Mouse (Mus musculus) left cerebral cortex, postnatal 14 days (tissue): ENCODE data around the gene Plekhd1. TPM values are rescaled to one million over a fixed set of nuclear protein-coding genes. Genes with fewer than 3 reads are reported as not detected.
A peak's percentile ranks its signal among the peaks of the same experiment; 100 is the strongest.

Source experiments
- DNase-seq, 2 experiments: peaks; one replicate each; pipeline ENCODE4 v3.0.0; 2021 to 2022; ENCODE audit warnings: low spot score in 2 of 2, mixed read lengths in 1 of 2
- intact Hi-C: fragments of 180-260 bp; cut with DNase I; formaldehyde crosslinking; loops from one replicate; pipeline ENCODE4 v1.15.1; 2025
- total RNA-seq, 2 experiments: library from RNA; stranded (reverse); gene quantifications; 2 replicates each; pipeline ENCODE4 v1.2.3; 2021

Plekhd1 gene
- total RNA-seq, 2 experiments from 2014 or later: 2.8 to 2.9 TPM

GRCm38 (mm10) chr12:80737283-80737600 lies 44.9 kb downstream of the Plekhd1 start:
- DNase-seq: no peak
- intact Hi-C loops: no loop called here

- no peak for DNase-seq
- intact Hi-C loops: no loop called here
These were observed 47.1 kb downstream of the Plekhd1 start for GRCm38 (mm10) chr12:80739482-80739881.

GRCm38 (mm10) chr12:80744614-80745013 lies 52.2 kb downstream of the Plekhd1 start:
- DNase-seq: no peak
- intact Hi-C loops: no loop called here

- peak; percentile 48 to 69 for DNase-seq
- intact Hi-C loops: no loop called here
These were observed 53.8 kb downstream of the Plekhd1 start for GRCm38 (mm10) chr12:80746031-80746813.

- no peak for DNase-seq
- intact Hi-C loops: no loop called here
These were observed 59.2 kb downstream of the Plekhd1 start for GRCm38 (mm10) chr12:80751556-80751955.

DNA sequence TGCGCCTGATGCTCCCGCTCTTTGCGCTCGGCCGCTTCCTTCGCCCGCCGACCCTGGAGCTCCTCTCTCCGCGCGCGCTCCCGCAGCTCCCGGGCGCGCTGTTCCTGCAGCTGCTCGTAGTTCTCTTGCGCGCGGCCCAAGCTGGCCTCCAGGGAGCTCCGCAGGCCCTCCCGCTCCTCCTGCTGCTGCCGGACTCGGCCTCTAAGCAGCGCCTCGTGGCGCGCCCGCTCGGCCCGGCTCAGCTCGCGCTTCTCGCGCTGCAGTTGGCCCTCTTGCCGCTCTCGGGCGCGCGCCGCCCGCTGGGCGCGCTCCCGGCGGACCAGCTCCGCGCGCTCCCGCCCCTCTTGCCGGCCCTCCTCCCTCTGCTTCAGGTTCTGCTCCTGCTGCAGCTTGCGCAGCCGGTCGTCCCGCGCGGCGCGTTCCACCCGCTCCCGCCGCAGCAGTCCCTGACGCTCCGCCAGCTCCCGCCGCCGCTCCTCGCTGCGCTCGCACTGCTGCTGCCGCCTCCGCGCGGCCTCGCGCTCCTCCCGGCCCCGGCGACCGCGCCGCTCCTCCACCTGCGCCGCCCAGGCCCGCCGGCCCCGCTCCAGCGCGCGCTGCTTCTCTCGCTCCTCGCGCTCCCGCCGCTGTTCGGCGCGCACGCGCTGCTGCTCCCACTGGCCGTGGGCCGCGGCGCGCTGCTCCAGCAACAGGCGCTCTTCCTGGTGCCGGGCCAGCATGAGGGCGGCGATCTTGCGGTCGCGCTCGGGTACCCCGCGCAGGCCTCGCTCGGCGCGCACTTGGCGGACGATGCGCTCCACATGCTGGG lies 65.6 kb downstream of the Plekhd1 start:
- intact Hi-C loops: no loop called here
- no peak for DNase-seq

GRCm38 (mm10) chr12:80758559-80759386 lies 66.4 kb downstream of the Plekhd1 start:
- no peak for DNase-seq
- intact Hi-C loops: no loop called here

DNA sequence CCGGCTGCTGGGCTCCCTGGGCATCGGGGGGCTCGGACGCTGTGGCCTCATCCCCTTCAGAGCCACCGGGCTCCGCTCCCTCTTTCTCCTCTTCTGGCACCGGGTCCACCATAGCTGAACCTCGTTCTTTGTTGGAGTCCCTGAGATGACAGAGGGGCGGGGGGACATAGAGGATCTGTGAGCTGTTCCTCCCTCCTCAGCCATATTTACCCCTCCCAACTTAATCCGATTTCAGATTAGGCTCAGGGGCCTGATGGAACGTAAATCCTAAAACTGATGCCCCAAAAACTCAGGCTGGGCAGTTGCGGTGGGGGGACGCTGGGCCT lies 67.0 kb downstream of the Plekhd1 start:
- DNase-seq: no peak
- intact Hi-C loops: no loop called here

GRCm38 (mm10) chr12:80759713-80760395 lies 67.5 kb downstream of the Plekhd1 start:
- intact Hi-C loops: loop anchor here (1.0 kb wide), 1 partner anchor 30 kb away; no protein-coding TSS in a partner anchor
- peak; percentile 33 to 34 for DNase-seq

DNA sequence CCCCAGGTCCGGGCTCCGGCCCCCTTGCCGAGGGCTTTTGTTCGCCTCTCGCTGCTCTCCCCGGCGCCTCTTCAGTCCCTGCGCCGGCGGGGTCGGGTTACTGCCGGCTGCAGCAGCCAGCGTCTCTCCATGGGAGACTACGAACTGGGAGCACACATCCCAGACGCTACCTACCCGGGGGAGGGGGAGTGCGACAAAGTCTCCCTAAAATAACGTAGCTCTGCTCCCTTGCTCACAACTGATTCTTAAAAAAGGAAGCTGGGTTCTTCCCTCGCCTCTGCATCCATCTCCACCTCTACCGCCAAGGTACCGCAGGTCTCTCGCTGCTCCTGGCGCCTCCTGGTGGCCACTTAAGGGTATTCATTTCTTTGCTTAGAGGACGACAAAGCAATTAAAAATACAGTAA lies 68.0 kb downstream of the Plekhd1 start, which contains the start of gene Ccdc177:
Ccdc177 (minus strand) TSS at position 292 of the 406 bp plus-strand sequence.
- DNase-seq: peak; percentile 91 to 93
- intact Hi-C loops: loop anchor here (1.0 kb wide), 1 partner anchor 30 kb away; no protein-coding TSS in a partner anchor

- DNase-seq: no peak
- intact Hi-C loops: no loop called here
These were observed 70.6 kb downstream of the Plekhd1 start for GRCm38 (mm10) chr12:80762982-80763381.

GRCm38 (mm10) chr12:80764116-80764515 lies 71.7 kb downstream of the Plekhd1 start:
- DNase-seq: no peak
- intact Hi-C loops: no loop called here

DNA sequence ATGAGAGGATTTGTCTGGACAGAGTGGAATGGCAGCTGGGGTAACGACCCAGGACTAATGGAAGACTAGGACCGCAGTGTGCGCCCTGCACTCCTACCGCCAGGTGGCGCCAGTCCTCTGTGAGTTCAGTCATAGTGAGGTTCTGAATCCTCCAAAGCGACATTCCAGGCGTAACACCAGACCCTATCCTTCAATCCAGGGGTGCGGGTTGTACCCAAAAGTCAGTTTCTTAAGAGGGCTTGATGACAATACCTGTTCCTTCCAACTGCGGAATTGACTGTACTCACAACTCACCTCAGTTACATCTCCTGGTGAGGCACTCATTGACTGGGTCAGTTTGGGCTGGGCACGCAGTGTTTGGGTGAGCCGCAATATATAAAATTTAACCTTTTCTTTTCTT lies 77.3 kb downstream of the Plekhd1 start:
- peak; percentile 63 to 78 for DNase-seq
- intact Hi-C loops: loop anchor here (1.0 kb wide), 1 partner anchor 126 kb away; no protein-coding TSS in a partner anchor

Other genes with a start within 250 kb of the Plekhd1 start
- gene Exd2, start 229.5 kb upstream of the Plekhd1 start, total RNA-seq: 100 to 1,000 TPM in 1 of 2 experiments, 10 to 100 TPM in 1; 97.7 to 134 TPM
- 10 to 100 TPM; 61.8 to 73.1 TPM for gene Galnt16, start 174.3 kb upstream of the Plekhd1 start, total RNA-seq
- gene Slc39a9, start 48.7 kb upstream of the Plekhd1 start, total RNA-seq: 10 to 100 TPM; 40.1 to 40.5 TPM
- 10 to 100 TPM; 46.8 to 53.1 TPM for gene Erh, start 48.2 kb upstream of the Plekhd1 start, total RNA-seq
- gene Ccdc177, start 68.1 kb downstream of the Plekhd1 start, total RNA-seq: 10 to 100 TPM; 17.0 to 18.1 TPM
- gene Susd6, start 97.9 kb downstream of the Plekhd1 start, total RNA-seq: 10 to 100 TPM; 27.0 to 29.5 TPM